Mouse (Mus musculus): ENCODE results near the gene Nynrin. TPM values are rescaled to one million over a fixed set of nuclear protein-coding genes. Genes with fewer than 3 reads are reported as not detected.

Nynrin gene
- polyA plus RNA-seq (2012; rRNA removed) = 1.6 and 1.7 TPM in 2 replicates

GRCm38 (mm10) chr14:55853621-55854285 lies at the start of gene Nynrin:
Gene Nynrin (plus strand): TSS chr14:55854010.

GRCm38 (mm10) chr14:55822991-55823762 lies 30.6 kb upstream of the Nynrin start, which contains the start of gene Nfatc4:
Gene Nfatc4 (plus strand): TSS chr14:55823144.

GRCm38 (mm10) chr14:55884166-55884565 lies 30.4 kb downstream of the Nynrin start, which contains the start of gene Cbln3:
Gene Cbln3 (minus strand): TSS chr14:55884392.

GRCm38 (mm10) chr14:55884713-55885113 lies 30.9 kb downstream of the Nynrin start, which contains the start of gene Khnyn:
Gene Khnyn (plus strand): TSS chr14:55884947.

GRCm38 (mm10) chr14:55899701-55900413 lies 46.0 kb downstream of the Nynrin start, which contains the start of gene Sdr39u1:
Gene Sdr39u1 (minus strand): TSS chr14:55900293.

Other genes starting within 250 kb of the Nynrin start
- gene Rec8, start 236.0 kb upstream of the Nynrin start, polyA plus RNA-seq (2012; rRNA removed) = 1.7 and 2.1 TPM in 2 replicates
- gene Ipo4, start 218.1 kb upstream of the Nynrin start, polyA plus RNA-seq (2012; rRNA removed) = 24.1 TPM in 2 replicates
- gene Gm49378, start 216.1 kb upstream of the Nynrin start, polyA plus RNA-seq (2012; rRNA removed) = 1.5 and 1.6 TPM in 2 replicates
- gene Tm9sf1, start 210.2 kb upstream of the Nynrin start, polyA plus RNA-seq (2012; rRNA removed) = 25.0 and 29.3 TPM in 2 replicates
- gene Tssk4, start 203.8 kb upstream of the Nynrin start, polyA plus RNA-seq (2012; rRNA removed) = 0.35 and 0.44 TPM in 2 replicates
- 14.2 and 15.2 TPM in 2 replicates for gene Mdp1, start 193.5 kb upstream of the Nynrin start, polyA plus RNA-seq (2012; rRNA removed)
- gene Gmpr2, start 182.1 kb upstream of the Nynrin start, polyA plus RNA-seq (2012; rRNA removed) = 13.3 and 16.5 TPM in 2 replicates
- 177 and 195 TPM in 2 replicates for gene Nedd8, start 181.9 kb upstream of the Nynrin start, polyA plus RNA-seq (2012; rRNA removed)
- gene Tinf2, start 172.2 kb upstream of the Nynrin start, polyA plus RNA-seq (2012; rRNA removed) = 15.3 and 17.8 TPM in 2 replicates
- gene Tgm1, start 140.1 kb upstream of the Nynrin start, polyA plus RNA-seq (2012; rRNA removed) = 2.4 and 2.5 TPM in 2 replicates
- gene Rabggta, start 131.7 kb upstream of the Nynrin start, polyA plus RNA-seq (2012; rRNA removed) = 10.6 and 12.3 TPM in 2 replicates
- 27.6 and 31.2 TPM in 2 replicates for gene Dhrs1, start 108.3 kb upstream of the Nynrin start, polyA plus RNA-seq (2012; rRNA removed)
- gene Nop9, start 108.3 kb upstream of the Nynrin start, polyA plus RNA-seq (2012; rRNA removed) = 12.2 and 15.0 TPM in 2 replicates
- gene Cideb, start 95.6 kb upstream of the Nynrin start, polyA plus RNA-seq (2012; rRNA removed) = 36.1 and 38.6 TPM in 2 replicates
- 0.57 and 0.65 TPM in 2 replicates for gene Ltb4r2, start 92.6 kb upstream of the Nynrin start, polyA plus RNA-seq (2012; rRNA removed)
- 2.2 and 3.1 TPM in 2 replicates for gene Ltb4r1, start 88.0 kb upstream of the Nynrin start, polyA plus RNA-seq (2012; rRNA removed)
- gene Adcy4, start 69.9 kb upstream of the Nynrin start, polyA plus RNA-seq (2012; rRNA removed) = 0.86 and 0.99 TPM in 2 replicates
- 12.6 and 15.4 TPM in 2 replicates for gene Ripk3, start 65.1 kb upstream of the Nynrin start, polyA plus RNA-seq (2012; rRNA removed)
- gene Nfatc4, start 30.9 kb upstream of the Nynrin start, polyA plus RNA-seq (2012; rRNA removed) = 0.71 and 1.5 TPM in 2 replicates
- 0.10 and 0.16 TPM in 2 replicates for gene Cbln3, start 30.4 kb downstream of the Nynrin start, polyA plus RNA-seq (2012; rRNA removed)
- 7.3 and 8.4 TPM in 2 replicates for gene Khnyn, start 30.9 kb downstream of the Nynrin start, polyA plus RNA-seq (2012; rRNA removed)
- gene Sdr39u1, start 46.3 kb downstream of the Nynrin start, polyA plus RNA-seq (2012; rRNA removed) = 5.3 and 6.1 TPM in 2 replicates
- 0.07 and 0.12 TPM in 2 replicates for gene Cma1, start 90.7 kb downstream of the Nynrin start, polyA plus RNA-seq (2012; rRNA removed)
- gene Cma2, start 97.0 kb downstream of the Nynrin start, polyA plus RNA-seq (2012; rRNA removed) = not detected in 2 replicates
- gene Mcpt1, start 164.0 kb downstream of the Nynrin start, polyA plus RNA-seq (2012; rRNA removed) = 0.02 TPM in 1 of 2 replicates, not detected in the other
- not detected in 2 replicates for gene Mcpt9, start 176.5 kb downstream of the Nynrin start, polyA plus RNA-seq (2012; rRNA removed)
- gene Mcpt2, start 188.0 kb downstream of the Nynrin start, polyA plus RNA-seq (2012; rRNA removed) = 0.03 and 0.05 TPM in 2 replicates
- gene Mcpt4, start 208.3 kb downstream of the Nynrin start, polyA plus RNA-seq (2012; rRNA removed) = not detected in 2 replicates
- gene Mcpt8, start 231.3 kb downstream of the Nynrin start, polyA plus RNA-seq (2012; rRNA removed) = 1.3 and 1.4 TPM in 2 replicates
- gene Ctsg, start 248.6 kb downstream of the Nynrin start, polyA plus RNA-seq (2012; rRNA removed) = 28.2 and 49.2 TPM in 2 replicates

All from liver, embryonic 14 days (tissue).